Mouse (Mus musculus) testis, adult 2 months (tissue): ENCODE results near the gene Rnf13.

Experiments
- CTCF ChIP-seq: fragments of 200-500 bp; IDR thresholded peaks from 2 replicates; pipeline ENCODE4 v1.5.1; 2012; ENCODE audit warnings: low read depth, mild to moderate bottlenecking, inconsistent platforms, low read length, moderate library complexity; ENCODE audit not compliant: control insufficient read depth, insufficient read depth, insufficient replicate concordance
- POLR2A ChIP-seq: fragments of 200-500 bp; IDR thresholded peaks from 2 replicates; pipeline ENCODE4 v1.6.1; 2012; ENCODE audit warnings: low read depth, mild to moderate bottlenecking, inconsistent platforms, low read length, moderate library complexity; ENCODE audit not compliant: control insufficient read depth

GRCm38 (mm10) chr3:57815447-57815846 is 79.6 kb downstream of the Rnf13 start:
- no peak for TF ChIP-seq CTCF
- TF ChIP-seq POLR2A, result no peak
